Mouse (Mus musculus): Measurements from ENCODE around the gene Slc35f6. TPM values are rescaled to one million over a fixed set of nuclear protein-coding genes. Genes with fewer than 3 reads are reported as not detected.

Gene Slc35f6
- 20.7 and 33.1 TPM in 2 replicates for polyA plus RNA-seq (2015; fragmentation: Nextera tagmentation; extraction: Ambion mirVana)

GRCm38 (mm10) chr5:30647815-30648560, at the start of gene Slc35f6:
Gene Slc35f6, plus strand, starts transcription at chr5:30647933.

GRCm38 (mm10) chr5:30666391-30667195, 18.9 kb downstream of the Slc35f6 start, which contains the start of gene Cenpa:
Gene Cenpa, plus strand, starts transcription at chr5:30666777.

Small RNA genes within 50 kb of the gene (microRNA-seq; reads per million reads assigned to microRNA genes)
- not detected for gene Mir5625 (ENCODE audit: borderline replicate concordance, insufficient number of aligned reads)

Other genes with a start within 250 kb of the Slc35f6 start
- 0.03 and 0.22 TPM in 2 replicates for gene Otof, start 186.0 kb upstream of the Slc35f6 start, polyA plus RNA-seq (2015; fragmentation: Nextera tagmentation; extraction: Ambion mirVana)
- gene 1700001C02Rik, start 181.9 kb upstream of the Slc35f6 start, polyA plus RNA-seq (2015; fragmentation: Nextera tagmentation; extraction: Ambion mirVana) = not detected in 2 replicates
- gene Cib4, start 102.1 kb upstream of the Slc35f6 start, polyA plus RNA-seq (2015; fragmentation: Nextera tagmentation; extraction: Ambion mirVana) = 1.6 and 1.8 TPM in 2 replicates
- 226 and 521 TPM in 2 replicates for gene Kcnk3, start 59.8 kb upstream of the Slc35f6 start, polyA plus RNA-seq (2015; fragmentation: Nextera tagmentation; extraction: Ambion mirVana)
- gene Cenpa, start 18.8 kb downstream of the Slc35f6 start, polyA plus RNA-seq (2015; fragmentation: Nextera tagmentation; extraction: Ambion mirVana) = 101 and 119 TPM in 2 replicates
- 7.5 and 31.0 TPM in 2 replicates for gene Dpysl5, start 63.6 kb downstream of the Slc35f6 start, polyA plus RNA-seq (2015; fragmentation: Nextera tagmentation; extraction: Ambion mirVana)
- 36.6 and 38.0 TPM in 2 replicates for gene Mapre3, start 166.7 kb downstream of the Slc35f6 start, polyA plus RNA-seq (2015; fragmentation: Nextera tagmentation; extraction: Ambion mirVana)
- gene Tmem214, start 220.1 kb downstream of the Slc35f6 start, polyA plus RNA-seq (2015; fragmentation: Nextera tagmentation; extraction: Ambion mirVana) = 42.4 and 55.2 TPM in 2 replicates
- 8.5 and 11.6 TPM in 2 replicates for gene Agbl5, start 240.8 kb downstream of the Slc35f6 start, polyA plus RNA-seq (2015; fragmentation: Nextera tagmentation; extraction: Ambion mirVana)